Mouse (Mus musculus) heart, postnatal 14 days (tissue): ENCODE data around the gene Cfap46. TPM values are rescaled to one million over a fixed set of nuclear protein-coding genes. Genes with fewer than 3 reads are reported as not detected.

Experiments
- total RNA-seq, 2 experiments: library from RNA; stranded (reverse); gene quantifications; 2 replicates each; pipeline ENCODE4 v1.2.3; 2021

Cfap46 gene
- total RNA-seq, 2 experiments from 2014 or later = 0.17 to 0.20 TPM

Other genes starting within 250 kb of the Cfap46 start
- under 1 TPM; 0.22 to 0.27 TPM for gene Nkx6-2, start 101.0 kb downstream of the Cfap46 start, total RNA-seq
- gene Adgra1, start 150.4 kb upstream of the Cfap46 start, total RNA-seq = not detected
- gene Kndc1, start 210.9 kb upstream of the Cfap46 start, total RNA-seq = under 1 TPM in 1 of 2 experiments, not detected in 1; 0.24 TPM